Mouse (Mus musculus) natural killer cell, adult 2 months (primary cell): ENCODE measurements at regions not wholly inside any gene's neighbourhood (a gene's known extent, or its start where the extent isn't known, plus 50 kb on each side); places are given as distances from the start of the nearest gene placed in this dataset.

Source experiments
- DNase-seq, 2 experiments: peaks; one replicate each; pipeline ENCODE4 v3.0.0; 2022; ENCODE audit warnings: low spot score in 2 of 2

- DNase-seq, result no peak
Measured at GRCm38 (mm10) chr10:42094274-42095000, 76.2 kb upstream of the Armc2 start.

- DNase-seq, result no peak
Measured at GRCm38 (mm10) chr10:42093176-42093759, 75.0 kb upstream of the Armc2 start.

GRCm38 (mm10) chr10:42092500-42092899 is 74.3 kb upstream of the Armc2 start:
- no peak for DNase-seq

- no peak for DNase-seq
Measured at GRCm38 (mm10) chr10:42091546-42092168, 73.4 kb upstream of the Armc2 start.

- DNase-seq, result no peak
Measured at GRCm38 (mm10) chr10:42090806-42091205, 72.6 kb upstream of the Armc2 start.

- DNase-seq, result no peak
Measured at GRCm38 (mm10) chr10:42090147-42090546, 71.9 kb upstream of the Armc2 start.

- no peak for DNase-seq
Measured at GRCm38 (mm10) chr10:42089686-42090085, 71.4 kb upstream of the Armc2 start.

- DNase-seq, result peak; percentile 6 to 11
Measured at GRCm38 (mm10) chr10:42089235-42089625, 71.0 kb upstream of the Armc2 start.

- DNase-seq, result no peak
Measured at GRCm38 (mm10) chr10:42088570-42089234, 70.5 kb upstream of the Armc2 start.

- DNase-seq, result no peak
Measured at GRCm38 (mm10) chr10:42087906-42088305, 69.7 kb upstream of the Armc2 start.

GRCm38 (mm10) chr10:42086691-42087090 is 68.4 kb upstream of the Armc2 start:
- DNase-seq, result no peak

GRCm38 (mm10) chr10:42085295-42085694 is 67.1 kb upstream of the Armc2 start:
- DNase-seq, result no peak

GRCm38 (mm10) chr10:42082227-42082840 is 64.1 kb upstream of the Armc2 start:
- DNase-seq, result no peak

- no peak for DNase-seq
Measured at GRCm38 (mm10) chr10:42079775-42080174, 61.5 kb upstream of the Armc2 start.

GRCm38 (mm10) chr10:42076711-42077110 is 58.5 kb upstream of the Armc2 start:
- DNase-seq, result no peak

GRCm38 (mm10) chr10:42075545-42075944 is 57.3 kb upstream of the Armc2 start:
- DNase-seq, result no peak

GRCm38 (mm10) chr10:42072758-42073157 is 54.5 kb upstream of the Armc2 start:
- DNase-seq, result no peak

GRCm38 (mm10) chr10:42072131-42072530 is 53.9 kb upstream of the Armc2 start:
- DNase-seq, result no peak

GRCm38 (mm10) chr10:42071404-42072024 is 53.3 kb upstream of the Armc2 start:
- no peak for DNase-seq

- DNase-seq, result no peak
Measured at GRCm38 (mm10) chr10:42070611-42071403, 52.6 kb upstream of the Armc2 start.

- no peak for DNase-seq
Measured at GRCm38 (mm10) chr10:42069751-42070150, 51.5 kb upstream of the Armc2 start.
